Mouse (Mus musculus): ENCODE results near the gene Fam184a.

- TF ChIP-seq POLR2A (IDR thresholded peaks at IDR 0.05; ENCODE audit: low read depth, low read length) (no peak), CTCF (conservative IDR thresholded peaks at IDR 0.05; ENCODE audit: insufficient read depth, insufficient read length, low read depth, low read length) (peak; percentile 68)
These were observed 154.2 kb downstream of the Fam184a start, which contains the start of gene Asf1a for GRCm38 (mm10) chr10:53596677-53597120.

Data from kidney, adult 2 months (tissue).